Mouse (Mus musculus) cerebellum, postnatal 10 days (tissue): ENCODE measurements around the gene Dthd1.

Experiments
- DNase-seq, 2 experiments: peaks; one replicate each; pipeline ENCODE4 v3.0.0; 2021; ENCODE audit warnings: mixed read lengths in 2 of 2

The Dthd1 gene

GRCm38 (mm10) chr5:62864348-62864747 is 50.7 kb downstream of the Dthd1 start:
- no peak for DNase-seq

GRCm38 (mm10) chr5:62867003-62867402 is 53.4 kb downstream of the Dthd1 start:
- no peak for DNase-seq

GRCm38 (mm10) chr5:62879530-62879929 is 65.9 kb downstream of the Dthd1 start:
- no peak for DNase-seq

- DNase-seq = peak; percentile 39 to 45
Measured at GRCm38 (mm10) chr5:62895326-62895725, 81.7 kb downstream of the Dthd1 start.

- no peak for DNase-seq
Measured at GRCm38 (mm10) chr5:62906954-62907353, 93.3 kb downstream of the Dthd1 start.

GRCm38 (mm10) chr5:62909074-62909473 is 95.5 kb downstream of the Dthd1 start:
- DNase-seq = no peak

- DNase-seq = no peak
Measured at GRCm38 (mm10) chr5:62924616-62925015, 111.0 kb downstream of the Dthd1 start.
